Mouse (Mus musculus) heart, postnatal 0 days (tissue): ENCODE data around the gene Myo5a.

Source experiments
- CTCF ChIP-seq: IDR thresholded peaks from 2 replicates; pipeline ENCODE4 v1.5.1; 2016; ENCODE audit warnings: antibody characterized with exemption, control low read depth, low read depth
- EP300 ChIP-seq: IDR thresholded peaks from 2 replicates; pipeline ENCODE4 v1.6.1; 2016; ENCODE audit warnings: antibody characterized with exemption, low read depth

- no peak for TF ChIP-seq CTCF
- TF ChIP-seq EP300, result no peak
These were observed 193.3 kb downstream of the Myo5a start for GRCm38 (mm10) chr9:75264008-75264718.
